Mouse (Mus musculus): ENCODE measurements around the gene Smarca5. TPM values are rescaled to one million over a fixed set of nuclear protein-coding genes. Genes with fewer than 3 reads are reported as not detected.

Smarca5 gene
- polyA plus RNA-seq, 1 experiment from 2014 or later, result 111 TPM

GRCm38 (mm10) chr8:80738388-80739154 lies 726 bp downstream of the Smarca5 start:
- peak; percentile 71 for DNase-seq (ENCODE audit: extremely low spot score, low spot score)
- Histone ChIP-seq H3K9me3 (no peaks in the 10 kb centered on the region), H3K27ac (peak overlapping the region; percentile 98), H3K4me1 (peaks cover 17% of the 10 kb centered on the region), H3K36me3 (replicated peaks) (peaks cover 28% of the 10 kb centered on the region), H3K27me3 (ENCODE audit: poor library complexity, severe bottlenecking) (no peaks in the 10 kb centered on the region), H3K4me3 (peak overlapping the region; percentile 84)
- under 1% methylated on average over 83 of the region's 84 CpGs for WGBS

DNA sequence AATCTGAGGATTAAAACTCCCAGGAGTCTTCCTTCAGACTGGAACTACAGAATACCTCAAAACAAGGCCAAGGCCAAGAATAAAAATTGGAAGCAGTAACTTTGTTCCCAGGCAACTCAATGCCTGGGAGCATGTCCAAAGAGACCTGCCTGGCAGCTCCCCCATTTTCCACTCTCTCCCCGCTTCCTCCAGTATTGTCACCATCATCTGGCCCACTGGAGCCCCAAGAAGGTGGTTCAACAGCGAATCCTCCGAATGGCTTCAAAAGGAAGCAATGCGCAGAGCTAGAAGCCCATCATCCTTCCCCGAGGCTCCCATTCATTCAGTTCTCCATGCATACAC lies 1.3 kb downstream of the Smarca5 start:
- Histone ChIP-seq H3K27me3 (ENCODE audit: poor library complexity, severe bottlenecking) (no peaks in the 10 kb centered on the region), H3K36me3 (replicated peaks) (peaks cover 33% of the 10 kb centered on the region), H3K4me3 (peak overlapping the region; percentile 84), H3K9me3 (no peaks in the 10 kb centered on the region), H3K4me1 (peaks cover 17% of the 10 kb centered on the region), H3K27ac (peak overlapping the region; percentile 98)
- WGBS, result under 1% methylated on average over 5 of the region's 5 CpGs
- no peak for DNase-seq (ENCODE audit: extremely low spot score, low spot score)

DNA sequence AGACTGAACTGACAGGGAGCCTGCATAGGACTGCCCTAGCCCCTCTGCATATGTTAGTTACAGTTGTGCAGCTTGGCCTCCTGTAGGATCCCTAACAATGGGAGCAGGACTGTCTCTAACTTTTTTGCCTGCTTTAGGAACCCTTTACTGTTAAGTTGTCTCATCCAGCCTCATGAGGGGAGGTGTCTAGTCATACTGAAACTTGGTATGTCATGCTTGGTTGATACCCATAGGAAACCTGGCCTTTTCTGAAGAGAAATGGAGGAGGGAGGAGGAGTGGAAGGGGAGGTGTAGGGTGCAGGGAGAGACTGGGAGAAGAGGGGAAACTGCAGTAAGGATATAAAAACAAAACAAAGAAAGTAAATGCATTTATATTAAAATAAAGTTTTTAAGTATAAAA lies 7.0 kb downstream of the Smarca5 start:
- H3K27me3 ChIP-seq (ENCODE audit: poor library complexity, severe bottlenecking), result no peaks in the 10 kb centered on the region
- H3K9me3 ChIP-seq, result no peaks in the 10 kb centered on the region
- H3K4me1 ChIP-seq, result peaks cover 5% of the 10 kb centered on the region
- no peak overlapping the region for H3K4me3 ChIP-seq
- peaks cover 90% of the 10 kb centered on the region for H3K36me3 ChIP-seq (replicated peaks)
- no peak overlapping the region for H3K27ac ChIP-seq
- no peak for DNase-seq (ENCODE audit: extremely low spot score, low spot score)

- Histone ChIP-seq H3K4me3 (no peak overlapping the region), H3K36me3 (replicated peaks) (peaks cover 99% of the 10 kb centered on the region), H3K27ac (no peak overlapping the region), H3K27me3 (ENCODE audit: poor library complexity, severe bottlenecking) (no peaks in the 10 kb centered on the region), H3K9me3 (0 out of 2 replicates have a peak, but pooled peaks cover 5% of the 10 kb centered on the region), H3K4me1 (no peaks in the 10 kb centered on the region)
- 84% methylated on average over 1 of the region's 1 CpGs for WGBS
- DNase-seq (ENCODE audit: extremely low spot score, low spot score), result no peak
These were observed 24.8 kb downstream of the Smarca5 start for GRCm38 (mm10) chr8:80714461-80714860.

GRCm38 (mm10) chr8:80710670-80711400 lies 28.5 kb downstream of the Smarca5 start:
- WGBS, result 80% methylated on average over 4 of the region's 4 CpGs
- Histone ChIP-seq H3K9me3 (0 out of 2 replicates have a peak, but pooled peaks cover 5% of the 10 kb centered on the region), H3K4me1 (no peaks in the 10 kb centered on the region), H3K27ac (no peak overlapping the region), H3K27me3 (ENCODE audit: poor library complexity, severe bottlenecking) (no peaks in the 10 kb centered on the region), H3K36me3 (replicated peaks) (peaks cover 100% of the 10 kb centered on the region), H3K4me3 (no peak overlapping the region)
- DNase-seq (ENCODE audit: extremely low spot score, low spot score), result no peak

DNA sequence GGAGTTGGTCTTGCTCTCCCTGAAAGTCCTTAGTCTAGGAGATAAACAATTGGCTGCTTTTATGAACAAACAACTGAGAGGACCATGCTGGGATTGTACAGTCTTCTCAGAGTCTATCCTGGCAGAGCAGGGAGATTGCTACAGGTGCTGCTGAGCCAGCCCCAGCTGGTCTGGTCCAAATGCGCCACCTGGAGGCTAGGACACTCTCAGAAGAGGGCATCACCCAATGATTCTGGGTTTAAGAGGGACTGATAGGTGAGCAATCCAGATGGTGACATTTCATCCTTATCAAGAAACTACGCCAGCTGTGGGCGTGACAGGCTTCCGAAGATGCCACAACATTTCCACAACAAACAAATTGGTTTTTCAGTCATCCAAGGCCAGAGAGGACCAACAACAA lies 51.2 kb downstream of the Smarca5 start:
- Histone ChIP-seq H3K27ac (no peak overlapping the region), H3K36me3 (replicated peaks) (no peaks in the 10 kb centered on the region), H3K4me1 (no peaks in the 10 kb centered on the region), H3K4me3 (no peak overlapping the region), H3K27me3 (ENCODE audit: poor library complexity, severe bottlenecking) (no peaks in the 10 kb centered on the region), H3K9me3 (no peaks in the 10 kb centered on the region)
- DNase-seq (ENCODE audit: extremely low spot score, low spot score), result peak; percentile 39
- WGBS, result 66% methylated on average over 4 of the region's 4 CpGs

DNA sequence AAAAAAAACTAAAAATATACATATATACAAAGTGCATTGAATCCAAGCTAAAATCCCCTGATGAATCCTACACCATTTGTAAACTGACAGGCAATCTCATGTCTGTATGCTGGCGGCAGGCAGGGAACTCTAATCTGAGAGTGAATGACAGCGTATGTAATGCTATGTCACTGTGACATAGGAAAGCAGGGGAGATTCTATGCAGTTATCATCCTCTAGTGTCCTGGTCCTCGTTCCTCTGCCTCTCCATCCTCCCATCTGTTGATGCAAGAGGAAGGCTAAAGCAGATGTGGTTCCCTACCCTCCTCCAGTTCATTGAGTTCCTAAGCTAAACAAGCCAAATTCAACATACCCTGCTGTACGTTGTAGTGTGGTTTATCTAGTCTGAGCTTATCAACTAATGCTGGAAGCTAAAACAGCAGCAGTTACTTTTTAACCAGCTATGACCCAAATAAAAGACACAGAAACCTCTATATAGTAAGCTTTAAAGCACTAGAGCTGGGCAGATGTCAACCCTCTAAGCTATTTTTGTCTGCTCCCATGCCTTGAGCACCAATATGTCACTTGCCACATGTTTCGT lies 55.5 kb downstream of the Smarca5 start:
- Histone ChIP-seq H3K9me3 (no peaks in the 10 kb centered on the region), H3K36me3 (replicated peaks) (no peaks in the 10 kb centered on the region)
- WGBS, result 89% methylated on average over 5 of the region's 5 CpGs

DNA sequence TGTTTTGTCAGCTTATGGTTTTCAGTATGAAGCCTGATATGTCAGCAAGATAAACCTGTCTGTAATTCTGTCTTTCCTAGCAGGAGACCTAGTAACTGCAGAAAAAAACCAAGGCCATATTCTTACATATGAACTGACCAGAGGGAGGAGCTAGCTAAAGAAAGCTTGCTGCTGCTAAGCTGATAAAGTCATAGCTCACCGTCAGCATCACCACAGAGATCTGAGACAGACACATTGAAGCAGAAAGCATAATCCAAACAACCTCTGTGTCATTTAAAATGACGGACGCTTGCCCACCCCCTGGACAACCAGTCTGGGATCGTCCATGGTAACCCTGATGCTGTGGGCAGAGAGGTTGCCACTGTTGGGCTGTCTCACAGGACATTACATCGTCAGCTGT lies 56.7 kb downstream of the Smarca5 start:
- Histone ChIP-seq H3K4me1 (no peaks in the 10 kb centered on the region), H3K36me3 (replicated peaks) (no peaks in the 10 kb centered on the region), H3K9me3 (no peaks in the 10 kb centered on the region), H3K27me3 (ENCODE audit: poor library complexity, severe bottlenecking) (no peaks in the 10 kb centered on the region), H3K27ac (no peak overlapping the region), H3K4me3 (no peak overlapping the region)
- DNase-seq (ENCODE audit: extremely low spot score, low spot score), result no peak
- 87% methylated on average over 5 of the region's 5 CpGs for WGBS

More for the DNA sequence above, 55.5 kb downstream of the Smarca5 start:
- Histone ChIP-seq H3K27me3 (ENCODE audit: poor library complexity, severe bottlenecking) (no peaks in the 10 kb centered on the region), H3K4me3 (no peak overlapping the region), H3K4me1 (no peaks in the 10 kb centered on the region), H3K27ac (no peak overlapping the region)
- DNase-seq (ENCODE audit: extremely low spot score, low spot score), result no peak

GRCm38 (mm10) chr8:80669277-80669901 lies 69.9 kb downstream of the Smarca5 start:
- no peak overlapping the region for H3K4me3 ChIP-seq
- no peaks in the 10 kb centered on the region for H3K9me3 ChIP-seq
- no peaks in the 10 kb centered on the region for H3K4me1 ChIP-seq
- WGBS, result 80% methylated on average over 17 of the region's 17 CpGs
- no peak overlapping the region for H3K27ac ChIP-seq
- H3K27me3 ChIP-seq (ENCODE audit: poor library complexity, severe bottlenecking), result no peaks in the 10 kb centered on the region
- no peak for DNase-seq (ENCODE audit: extremely low spot score, low spot score)
- H3K36me3 ChIP-seq (replicated peaks), result no peaks in the 10 kb centered on the region

DNA sequence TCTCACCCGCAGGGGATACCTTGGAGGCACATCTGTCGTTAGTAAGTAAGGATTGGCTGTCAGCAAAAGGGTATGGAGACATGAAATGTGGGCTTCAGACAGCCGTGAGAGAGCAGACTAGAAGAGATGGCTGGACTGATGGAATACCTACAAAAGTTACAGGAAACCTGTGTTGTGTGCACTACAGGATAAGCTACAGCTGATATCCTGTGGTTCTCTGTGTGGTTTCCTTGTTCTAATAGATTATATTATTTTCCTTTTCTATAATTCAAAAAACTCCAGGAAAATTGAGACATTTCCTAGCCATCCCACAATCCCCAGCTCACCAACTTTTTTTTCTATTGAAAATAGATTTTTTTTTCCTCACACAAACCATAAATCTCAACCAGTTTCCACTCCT lies 75.8 kb downstream of the Smarca5 start:
- 86% methylated on average over 3 of the region's 3 CpGs for WGBS
- no peaks in the 10 kb centered on the region for H3K9me3 ChIP-seq
- no peaks in the 10 kb centered on the region for H3K36me3 ChIP-seq (replicated peaks)
- H3K27ac ChIP-seq, result no peak overlapping the region
- H3K4me3 ChIP-seq, result no peak overlapping the region
- H3K4me1 ChIP-seq, result no peaks in the 10 kb centered on the region
- DNase-seq (ENCODE audit: extremely low spot score, low spot score), result no peak
- no peaks in the 10 kb centered on the region for H3K27me3 ChIP-seq (ENCODE audit: poor library complexity, severe bottlenecking)

DNA sequence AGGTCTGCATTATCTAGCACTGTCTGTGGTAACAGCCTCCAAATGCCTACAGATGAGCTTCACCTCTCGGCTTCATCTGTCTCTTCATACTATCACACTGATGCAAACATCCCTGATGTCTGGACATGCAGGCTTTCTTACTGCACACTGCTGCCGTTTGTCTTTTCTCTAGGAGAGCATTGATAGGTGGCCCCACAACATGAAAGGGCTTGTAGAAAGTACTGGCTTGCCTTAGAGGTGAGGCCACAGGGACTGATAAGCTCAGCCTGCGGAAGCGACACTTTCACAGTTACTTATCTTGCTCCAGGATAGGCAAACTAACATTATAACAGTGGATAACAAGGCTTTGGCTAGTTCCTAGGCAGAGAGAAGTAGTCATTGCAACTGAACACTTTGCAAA lies 78.2 kb downstream of the Smarca5 start:
- DNase-seq (ENCODE audit: extremely low spot score, low spot score), result no peak
- no peak overlapping the region for H3K27ac ChIP-seq
- WGBS, result 81% methylated on average over 4 of the region's 4 CpGs

GRCm38 (mm10) chr8:80657639-80658038 lies 81.7 kb downstream of the Smarca5 start:
- DNase-seq (ENCODE audit: extremely low spot score, low spot score), result no peak
- H3K4me1 ChIP-seq, result peaks cover 4% of the 10 kb centered on the region; the same call in 1 of the 2 replicates
- WGBS, result 64% methylated on average over 4 of the region's 4 CpGs
- no peak overlapping the region for H3K27ac ChIP-seq
- no peaks in the 10 kb centered on the region for H3K36me3 ChIP-seq (replicated peaks)
- H3K9me3 ChIP-seq, result no peaks in the 10 kb centered on the region
- no peak overlapping the region for H3K4me3 ChIP-seq
- no peaks in the 10 kb centered on the region for H3K27me3 ChIP-seq (ENCODE audit: poor library complexity, severe bottlenecking)

More for the DNA sequence above, 78.2 kb downstream of the Smarca5 start:
- Histone ChIP-seq H3K4me1 (peaks cover 4% of the 10 kb centered on the region; the same call in 1 of the 2 replicates), H3K36me3 (replicated peaks) (no peaks in the 10 kb centered on the region), H3K9me3 (no peaks in the 10 kb centered on the region), H3K27me3 (ENCODE audit: poor library complexity, severe bottlenecking) (no peaks in the 10 kb centered on the region), H3K4me3 (no peak overlapping the region)

Data from forebrain, embryonic 10.5 days (tissue).